Mouse (Mus musculus): Measurements from ENCODE around the gene Gm16223. TPM values are rescaled to one million over a fixed set of nuclear protein-coding genes. Genes with fewer than 3 reads are reported as not detected.

Gene Gm16223
- polyA plus RNA-seq, 1 experiment from 2014 or later, result not detected

DNA sequence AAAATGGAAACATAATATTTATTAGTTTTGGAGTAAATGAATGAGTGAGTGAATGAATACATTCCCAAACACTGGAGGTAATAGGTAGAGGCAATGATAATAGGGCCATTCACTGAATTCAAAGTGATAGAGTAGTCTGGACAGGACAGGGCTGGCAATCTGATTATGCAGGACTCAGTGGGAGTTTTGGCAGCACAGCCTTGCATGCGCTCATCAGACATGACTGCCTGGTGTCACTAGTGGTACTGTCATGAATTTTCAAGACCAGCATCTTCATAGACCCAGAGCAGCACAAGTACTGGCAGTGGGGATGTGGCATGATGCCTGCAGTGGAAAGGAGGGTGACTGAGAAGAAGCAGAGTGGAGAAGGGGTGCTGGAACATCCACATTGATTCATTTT, 157.1 kb downstream of the Gm16223 start:
- H3K9ac ChIP-seq (replicated peaks), result no peak overlapping the region
- ATAC-seq (ENCODE audit: insufficient number of reproducible peaks, insufficient read depth, low FRiP score, low TSS enrichment, low read depth), result no peak
- no peaks in the 10 kb centered on the region for H3K27me3 ChIP-seq
- no peaks in the 10 kb centered on the region for H3K36me3 ChIP-seq
- H3K4me2 ChIP-seq, result no peak overlapping the region
- H3K27ac ChIP-seq, result no peak overlapping the region
- 83% methylated on average over 1 of the region's 1 CpGs for WGBS
- H3K9me3 ChIP-seq, result no peaks in the 10 kb centered on the region
- H3K4me3 ChIP-seq (replicated peaks), result no peak overlapping the region
- no peaks in the 10 kb centered on the region for H3K4me1 ChIP-seq (replicated peaks)

DNA sequence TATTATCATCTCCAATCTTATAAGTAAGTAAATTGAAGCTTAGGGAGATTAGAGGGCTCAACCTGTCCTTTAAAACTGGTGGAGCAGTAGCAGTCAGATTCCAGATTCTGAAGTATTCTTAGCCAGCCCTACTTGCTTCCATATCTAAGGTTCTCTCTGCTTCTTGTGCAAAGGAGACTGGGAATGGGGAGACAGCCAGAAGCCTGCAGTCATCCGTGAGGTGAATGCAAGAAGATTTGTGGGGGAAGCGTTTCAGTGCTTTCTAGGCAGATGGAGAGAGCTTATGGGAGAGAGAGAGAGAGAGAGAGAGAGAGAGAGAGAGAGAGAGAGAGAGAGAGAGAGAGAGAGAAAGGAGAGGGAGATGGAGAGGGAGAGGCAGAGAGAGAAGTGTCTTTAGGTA, 160.9 kb downstream of the Gm16223 start:
- H3K4me3 ChIP-seq (replicated peaks), result no peak overlapping the region
- no peak overlapping the region for H3K27ac ChIP-seq
- no peaks in the 10 kb centered on the region for H3K4me1 ChIP-seq (replicated peaks)
- 61% methylated on average over 2 of the region's 2 CpGs for WGBS
- H3K4me2 ChIP-seq, result no peak overlapping the region
- no peak overlapping the region for H3K9ac ChIP-seq (replicated peaks)
- ATAC-seq (ENCODE audit: insufficient number of reproducible peaks, insufficient read depth, low FRiP score, low TSS enrichment, low read depth), result no peak
- no peaks in the 10 kb centered on the region for H3K9me3 ChIP-seq
- H3K36me3 ChIP-seq, result no peaks in the 10 kb centered on the region
- H3K27me3 ChIP-seq, result no peaks in the 10 kb centered on the region

- H3K27ac ChIP-seq, result no peak overlapping the region
- no peak overlapping the region for H3K4me2 ChIP-seq
- WGBS, result 90% methylated on average over 5 of the region's 5 CpGs
- ATAC-seq (ENCODE audit: insufficient number of reproducible peaks, insufficient read depth, low FRiP score, low TSS enrichment, low read depth), result no peak
- H3K9ac ChIP-seq (replicated peaks), result no peak overlapping the region
- H3K9me3 ChIP-seq, result no peaks in the 10 kb centered on the region
- no peaks in the 10 kb centered on the region for H3K36me3 ChIP-seq
- H3K4me1 ChIP-seq (replicated peaks), result no peaks in the 10 kb centered on the region
- H3K4me3 ChIP-seq (replicated peaks), result no peak overlapping the region
- H3K27me3 ChIP-seq, result no peaks in the 10 kb centered on the region
These were observed 171.5 kb downstream of the Gm16223 start for GRCm38 (mm10) chr5:42239291-42239690.

- no peak overlapping the region for H3K9ac ChIP-seq (replicated peaks)
- H3K4me2 ChIP-seq, result no peak overlapping the region
- no peaks in the 10 kb centered on the region for H3K4me1 ChIP-seq (replicated peaks)
- no peaks in the 10 kb centered on the region for H3K9me3 ChIP-seq
- H3K27me3 ChIP-seq, result no peaks in the 10 kb centered on the region
- no peak for ATAC-seq (ENCODE audit: insufficient number of reproducible peaks, insufficient read depth, low FRiP score, low TSS enrichment, low read depth)
- H3K36me3 ChIP-seq, result no peaks in the 10 kb centered on the region
- H3K4me3 ChIP-seq (replicated peaks), result no peak overlapping the region
- no peak overlapping the region for H3K27ac ChIP-seq
These were observed 172.0 kb downstream of the Gm16223 start for GRCm38 (mm10) chr5:42239806-42240205.

DNA sequence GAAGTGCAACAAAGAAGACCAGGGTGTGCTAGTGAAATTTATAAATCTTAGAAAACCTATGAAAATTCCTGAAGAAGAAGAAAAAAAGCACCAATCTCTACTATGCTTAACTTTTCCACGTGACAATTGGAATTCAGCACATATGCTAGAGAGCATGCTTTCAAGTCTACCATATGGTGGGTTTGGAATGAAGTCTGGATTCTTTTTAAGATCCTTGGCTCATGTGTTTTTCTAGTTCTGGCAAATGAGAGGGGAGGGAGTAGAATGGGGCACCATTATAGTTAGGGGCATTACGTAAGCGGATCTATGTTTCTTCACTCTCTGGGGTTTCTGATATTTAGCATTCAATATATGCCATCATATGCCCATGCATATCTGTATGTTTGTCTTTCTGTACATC, 182.6 kb downstream of the Gm16223 start:
- 83% methylated on average over 3 of the region's 3 CpGs for WGBS
- ATAC-seq (ENCODE audit: insufficient number of reproducible peaks, insufficient read depth, low FRiP score, low TSS enrichment, low read depth), result no peak
- Histone ChIP-seq H3K4me2 (no peak overlapping the region), H3K36me3 (no peaks in the 10 kb centered on the region), H3K4me3 (replicated peaks) (no peak overlapping the region), H3K27me3 (no peaks in the 10 kb centered on the region), H3K4me1 (replicated peaks) (no peaks in the 10 kb centered on the region), H3K27ac (no peak overlapping the region), H3K9me3 (no peaks in the 10 kb centered on the region), H3K9ac (replicated peaks) (no peak overlapping the region)

Other genes with a start within 250 kb of the Gm16223 start
- 29.5 and 29.9 TPM in 2 replicates for gene Bod1l, start 223.6 kb upstream of the Gm16223 start, polyA plus RNA-seq (2016; fragmentation: Nextera tagmentation; extraction: Ambion mirVana)

Data from limb, embryonic 12.5 days (tissue).